Mouse (Mus musculus): ENCODE results near the gene Klhl15. TPM values are rescaled to one million over a fixed set of nuclear protein-coding genes. Genes with fewer than 3 reads are reported as not detected.

The Klhl15 gene
- polyA plus RNA-seq (2014; fragmentation: Illumina TruSeq; extraction: RNeasy Lipid Tissue Mini Kit (QIAGEN cat#74804); ENCODE audit: low read depth, low replicate concordance): 31.0 TPM

GRCm38 (mm10) chrX:94234532-94235189, at the start of gene Klhl15:
Klhl15 (plus strand) TSS chrX:94234599.

GRCm38 (mm10) chrX:94212597-94213321, 21.6 kb upstream of the Klhl15 start, which contains the start of gene Eif2s3x:
Eif2s3x (minus strand) TSS chrX:94212862.

Other genes with a start within 250 kb of the Klhl15 start
- gene Zfx, start 110.9 kb upstream of the Klhl15 start, polyA plus RNA-seq (2014; fragmentation: Illumina TruSeq; extraction: RNeasy Lipid Tissue Mini Kit (QIAGEN cat#74804); ENCODE audit: low read depth, low replicate concordance): 17.7 TPM
- 16.9 TPM for gene Eif2s3x, start 21.7 kb upstream of the Klhl15 start, polyA plus RNA-seq (2014; fragmentation: Illumina TruSeq; extraction: RNeasy Lipid Tissue Mini Kit (QIAGEN cat#74804); ENCODE audit: low read depth, low replicate concordance)
- gene Fam90a1b, start 132.2 kb downstream of the Klhl15 start, polyA plus RNA-seq (2014; fragmentation: Illumina TruSeq; extraction: RNeasy Lipid Tissue Mini Kit (QIAGEN cat#74804); ENCODE audit: low read depth, low replicate concordance): 9.1 TPM
- gene Apoo, start 132.5 kb downstream of the Klhl15 start, polyA plus RNA-seq (2014; fragmentation: Illumina TruSeq; extraction: RNeasy Lipid Tissue Mini Kit (QIAGEN cat#74804); ENCODE audit: low read depth, low replicate concordance): 62.4 TPM

All from testis, adult 10 weeks (tissue).